Mouse (Mus musculus) megakaryocyte, embryonic 14.5 days (primary cell): ENCODE results near the gene Phf13. TPM values are rescaled to one million over a fixed set of nuclear protein-coding genes. Genes with fewer than 3 reads are reported as not detected.

Source experiments
- H3K27me3 ChIP-seq: replicated peaks from 2 replicates; pipeline ENCODE3; 2012; ENCODE audit warnings: inconsistent platforms
- H3K36me3 ChIP-seq: replicated peaks from 2 replicates; pipeline ENCODE3; 2012; ENCODE audit warnings: low read length, inconsistent platforms, mixed read lengths
- H3K4me1 ChIP-seq: 2 replicates; pipeline ENCODE4 v1.6.1; 2012; ENCODE audit warnings: inconsistent platforms
- H3K4me3 ChIP-seq: replicated peaks from 2 replicates; pipeline ENCODE3; 2012; ENCODE audit warnings: moderate library complexity, mild to moderate bottlenecking, inconsistent platforms
- H3K9me3 ChIP-seq: 2 replicates; pipeline ENCODE4 v1.6.1; 2012; ENCODE audit warnings: inconsistent platforms
- FLI1 ChIP-seq: IDR thresholded peaks from 2 replicates; pipeline ENCODE4 v1.6.1; 2012; ENCODE audit warnings: low read length, inconsistent platforms, mixed read lengths
- GATA1 ChIP-seq: IDR thresholded peaks from 3 replicates; pipeline ENCODE4 v1.6.1; 2012; ENCODE audit warnings: mixed read lengths, low read length, inconsistent platforms, borderline replicate concordance
- polyA plus RNA-seq: library from polyadenylated mRNA; stranded (reverse); fragments of >175 nt; gene quantifications from 2 replicates; pipeline ENCODE4 v1.2.3, GENCODE M21; 2012; ENCODE audit warnings: low replicate concordance; ENCODE audit not compliant: insufficient read depth

The Phf13 gene
- polyA plus RNA-seq, 1 experiment = 3.9 TPM

DNA sequence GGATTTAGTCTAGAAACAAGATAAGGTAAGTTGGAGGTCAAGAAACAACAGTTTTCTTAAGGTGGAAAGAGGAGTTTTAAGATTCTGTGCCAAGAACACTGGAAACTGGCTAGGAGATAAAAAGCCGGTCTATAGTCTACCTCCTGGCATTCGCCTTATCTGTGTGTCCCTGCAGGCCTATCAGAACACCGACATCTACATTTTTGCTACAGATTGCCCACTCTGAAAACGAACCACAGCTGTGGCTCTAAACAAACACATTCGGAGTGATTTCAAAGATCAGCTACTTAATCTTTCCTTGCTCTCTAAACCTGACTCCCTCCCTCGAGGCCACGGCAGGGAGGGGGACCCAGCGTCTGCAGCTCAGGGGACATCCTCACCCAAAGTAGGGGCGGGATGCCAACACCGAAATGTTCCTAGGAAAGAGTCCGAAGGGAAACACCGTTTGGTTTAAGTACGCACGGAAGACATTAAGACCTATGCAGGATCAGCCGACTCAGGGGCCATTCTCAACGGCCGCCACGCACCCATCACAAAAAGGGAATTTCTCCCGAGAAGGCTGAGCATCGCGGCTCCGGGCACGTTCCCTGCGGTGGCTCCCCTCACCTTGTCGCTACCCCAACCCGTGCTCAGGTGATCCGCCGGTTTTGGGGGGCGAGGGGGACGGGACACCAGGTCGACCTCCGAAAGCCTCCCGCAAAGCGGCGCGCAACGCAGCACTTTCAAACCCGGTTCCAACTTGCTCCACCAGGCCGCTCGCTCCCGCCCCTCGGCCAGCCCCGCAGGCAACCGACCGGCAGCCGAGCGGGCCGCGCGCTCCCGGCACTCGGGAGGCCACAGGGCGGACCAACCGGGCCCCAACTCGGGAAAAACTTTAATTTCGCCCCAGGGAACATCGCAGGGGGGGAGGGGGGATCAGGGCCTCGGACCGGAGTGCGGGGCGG lies 1.6 kb downstream of the Phf13 start:
- H3K4me1 ChIP-seq = peaks cover 42% of the 10 kb centered on the region

DNA sequence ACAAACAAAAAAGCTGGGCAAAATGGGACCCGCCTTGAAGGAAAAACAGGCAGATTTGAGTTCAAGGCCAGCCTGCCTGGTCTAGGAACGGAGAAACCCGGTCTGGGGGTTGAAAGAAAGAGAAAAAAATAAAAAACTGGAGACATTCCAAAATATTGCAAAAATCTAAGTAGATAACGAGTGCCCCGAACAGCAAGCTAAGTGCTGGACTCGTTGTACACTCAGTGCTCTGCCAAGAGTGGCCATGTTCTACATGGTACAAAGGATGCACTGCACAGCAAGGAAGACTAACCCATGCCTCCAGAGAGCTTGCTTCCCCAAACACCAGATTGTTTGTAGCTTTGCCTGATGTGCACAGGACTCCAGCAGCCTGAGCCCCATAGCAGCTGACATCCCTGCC lies 3.0 kb downstream of the Phf13 start:
- Histone ChIP-seq H3K4me3 (no peak overlapping the region), H3K27me3 (peaks cover 19% of the 10 kb centered on the region), H3K4me1 (peaks cover 50% of the 10 kb centered on the region), H3K9me3 (no peaks in the 10 kb centered on the region), H3K36me3 (peaks cover 36% of the 10 kb centered on the region)
- TF ChIP-seq FLI1 = no peak

More for the DNA sequence above, 1.6 kb downstream of the Phf13 start:
- peak overlapping the region; percentile 100 for H3K4me3 ChIP-seq
- H3K36me3 ChIP-seq = peaks cover 36% of the 10 kb centered on the region
- peaks cover 19% of the 10 kb centered on the region for H3K27me3 ChIP-seq
- TF ChIP-seq FLI1 (no peak), GATA1 (no peak)
- no peaks in the 10 kb centered on the region for H3K9me3 ChIP-seq

DNA sequence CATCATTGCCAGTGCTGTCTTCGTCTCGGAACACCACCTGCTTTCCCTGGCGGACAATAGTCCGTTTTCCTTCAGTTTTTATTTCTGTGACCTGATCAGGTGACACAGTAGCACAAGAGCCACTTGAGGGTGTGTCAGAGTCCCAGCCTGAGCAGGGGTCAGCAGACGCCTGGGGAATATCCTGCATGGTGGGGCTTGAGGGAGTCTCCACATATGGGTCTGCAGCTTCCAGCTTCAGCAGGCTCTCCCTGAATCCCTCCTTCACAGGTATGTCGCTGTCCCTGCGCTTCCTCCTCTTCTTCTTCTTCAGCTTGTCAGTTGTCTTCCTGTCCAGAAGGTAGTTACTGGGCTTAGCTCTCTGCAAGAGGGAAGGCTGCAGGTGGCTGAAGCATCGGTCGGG lies 4.0 kb downstream of the Phf13 start:
- peaks cover 19% of the 10 kb centered on the region for H3K27me3 ChIP-seq
- TF ChIP-seq GATA1 = no peak
- no peak for TF ChIP-seq FLI1
- peaks cover 50% of the 10 kb centered on the region for H3K4me1 ChIP-seq
- no peak overlapping the region for H3K4me3 ChIP-seq
- H3K9me3 ChIP-seq = no peaks in the 10 kb centered on the region
- H3K36me3 ChIP-seq = peaks cover 36% of the 10 kb centered on the region

DNA sequence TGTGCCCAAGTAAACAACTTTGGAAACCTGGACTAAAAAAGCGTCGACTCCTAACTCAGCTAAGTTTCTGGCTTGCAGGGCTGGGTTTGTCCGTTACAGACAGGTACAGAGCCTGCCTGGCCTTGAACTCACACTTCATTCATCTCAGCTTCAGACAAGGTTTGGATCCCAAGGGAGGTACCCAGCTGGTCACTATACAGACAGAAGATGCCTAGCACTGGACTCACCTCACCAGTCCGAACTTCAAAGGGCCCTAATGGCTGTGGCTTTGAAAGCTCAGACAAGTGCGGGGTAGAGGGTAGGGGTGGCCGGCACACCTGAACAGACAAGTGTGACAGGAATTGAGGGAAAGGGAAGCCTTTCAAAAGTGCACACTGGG lies 7.0 kb downstream of the Phf13 start:
- peaks cover 2% of the 10 kb centered on the region for H3K27me3 ChIP-seq
- H3K9me3 ChIP-seq = no peaks in the 10 kb centered on the region
- peaks cover 62% of the 10 kb centered on the region for H3K36me3 ChIP-seq
- H3K4me3 ChIP-seq = peak overlapping the region; percentile 100
- peaks cover 58% of the 10 kb centered on the region for H3K4me1 ChIP-seq
- TF ChIP-seq GATA1 = no peak
- TF ChIP-seq FLI1 = no peak

DNA sequence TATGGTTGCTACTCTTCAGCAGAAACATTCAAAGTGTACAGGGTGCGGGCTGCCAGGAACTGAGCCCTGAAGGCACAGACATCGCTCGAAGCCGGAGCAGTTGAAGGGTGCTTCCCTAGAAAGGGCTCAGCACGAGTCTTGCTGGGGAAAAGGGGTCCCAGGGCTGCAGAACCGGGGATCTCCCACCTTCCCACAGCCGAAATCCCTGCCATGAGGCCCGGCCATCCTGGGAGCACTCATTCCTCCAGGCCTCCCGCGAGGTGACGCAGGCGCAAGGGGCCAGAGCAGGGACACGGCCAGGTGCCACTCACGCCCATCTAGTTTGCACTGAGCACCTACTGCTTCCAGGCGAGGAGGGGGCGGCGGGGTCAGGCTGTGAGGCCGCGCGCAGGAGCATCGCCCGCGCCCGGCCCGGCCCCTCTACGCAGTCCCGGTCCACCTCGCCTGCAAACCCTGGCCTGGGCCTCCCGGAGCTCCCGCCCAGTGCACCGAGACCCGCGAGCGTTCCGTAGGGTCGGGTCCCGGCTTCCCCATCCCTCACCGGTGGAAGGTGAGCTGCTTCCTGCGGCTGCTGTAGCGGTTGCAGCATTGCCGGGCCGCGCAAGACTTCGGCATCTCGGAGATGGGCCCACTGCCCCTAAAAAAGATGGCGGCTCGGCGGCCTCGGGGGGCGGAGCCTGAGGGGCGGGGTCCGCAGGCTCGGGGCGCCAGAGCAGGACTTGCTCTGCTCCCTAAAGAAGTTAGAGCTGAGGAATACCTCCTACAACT lies 7.5 kb downstream of the Phf13 start, which contains the start of gene Thap3:
Gene Thap3, minus strand, starts transcription at position 656 of the 768 bp plus-strand sequence.
- H3K9me3 ChIP-seq = no peaks in the 10 kb centered on the region
- H3K27me3 ChIP-seq = no peaks in the 10 kb centered on the region
- H3K4me3 ChIP-seq = peak within 1 kb of the TSS; percentile 100
- no peak for TF ChIP-seq GATA1
- TF ChIP-seq FLI1 = no peak
- H3K36me3 ChIP-seq = peaks cover 64% of the 10 kb centered on the region
- peaks cover 57% of the 10 kb centered on the region for H3K4me1 ChIP-seq

DNA sequence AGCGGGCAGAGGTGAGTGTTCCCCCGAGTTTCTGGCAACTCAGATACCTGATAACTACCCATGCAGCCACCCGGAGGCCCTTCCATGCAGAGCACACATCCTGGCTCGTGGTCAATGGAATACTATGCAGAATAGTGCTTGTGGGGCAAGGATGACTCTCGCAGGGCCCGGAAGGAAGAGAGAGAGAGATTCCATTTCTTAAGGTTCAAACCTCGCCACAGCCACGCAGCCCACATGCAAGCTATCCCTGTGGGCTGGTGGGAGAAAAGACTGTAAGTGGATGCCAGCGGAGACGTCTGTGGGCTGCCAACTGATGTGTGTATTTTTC lies 8.1 kb downstream of the Phf13 start:
- Histone ChIP-seq H3K4me1 (peaks cover 54% of the 10 kb centered on the region), H3K36me3 (peaks cover 66% of the 10 kb centered on the region), H3K9me3 (no peaks in the 10 kb centered on the region), H3K27me3 (no peaks in the 10 kb centered on the region), H3K4me3 (peak overlapping the region; percentile 100)
- no peak for TF ChIP-seq FLI1
- no peak for TF ChIP-seq GATA1

DNA sequence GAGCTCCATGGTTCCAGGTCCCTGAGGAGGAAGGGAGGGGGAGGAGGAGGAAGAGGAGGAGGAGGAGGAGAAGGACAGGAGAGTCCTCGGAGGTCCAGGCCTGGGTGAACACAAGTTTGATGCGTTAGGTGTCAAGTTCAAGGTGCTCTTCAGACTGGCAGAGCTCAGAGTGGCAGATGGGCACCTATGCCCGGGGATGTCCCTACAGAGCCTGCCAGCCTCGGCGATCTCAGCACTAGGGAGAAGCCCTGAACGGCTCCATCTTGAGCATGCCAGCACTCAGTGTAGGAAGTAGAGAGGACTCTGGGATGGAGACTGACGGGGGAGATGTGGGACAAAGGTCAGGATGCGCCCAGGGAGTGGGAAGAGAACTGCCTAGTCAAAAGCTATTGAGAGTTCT lies 9.4 kb downstream of the Phf13 start:
- TF ChIP-seq GATA1 = no peak
- TF ChIP-seq FLI1 = no peak
- Histone ChIP-seq H3K36me3 (peaks cover 67% of the 10 kb centered on the region), H3K4me1 (peaks cover 52% of the 10 kb centered on the region), H3K4me3 (peak overlapping the region; percentile 18), H3K9me3 (no peaks in the 10 kb centered on the region), H3K27me3 (no peaks in the 10 kb centered on the region)

DNA sequence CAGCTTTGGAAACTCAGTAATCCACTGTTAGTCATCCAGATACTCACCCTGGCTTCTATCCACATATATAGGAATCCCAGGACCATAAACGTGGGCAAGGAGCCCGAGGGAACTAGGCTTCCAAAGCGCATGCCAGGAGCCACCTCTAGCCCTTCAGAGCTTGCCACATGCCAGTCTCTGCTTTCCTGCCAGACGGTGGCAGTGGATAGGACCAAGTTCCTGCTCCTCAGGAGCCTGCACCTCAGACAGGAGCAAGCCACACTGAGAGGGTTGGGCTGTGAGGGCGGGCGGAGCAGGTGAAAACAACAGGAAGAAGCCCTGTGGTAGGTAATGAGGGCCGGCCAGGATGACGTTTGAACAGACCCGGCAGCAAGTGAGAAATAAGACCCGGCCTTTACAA lies 10.2 kb downstream of the Phf13 start:
- peaks cover 66% of the 10 kb centered on the region for H3K36me3 ChIP-seq
- no peak overlapping the region for H3K4me3 ChIP-seq
- H3K27me3 ChIP-seq = no peaks in the 10 kb centered on the region
- no peaks in the 10 kb centered on the region for H3K9me3 ChIP-seq
- H3K4me1 ChIP-seq = peaks cover 55% of the 10 kb centered on the region
- TF ChIP-seq GATA1 = no peak
- TF ChIP-seq FLI1 = no peak

DNA sequence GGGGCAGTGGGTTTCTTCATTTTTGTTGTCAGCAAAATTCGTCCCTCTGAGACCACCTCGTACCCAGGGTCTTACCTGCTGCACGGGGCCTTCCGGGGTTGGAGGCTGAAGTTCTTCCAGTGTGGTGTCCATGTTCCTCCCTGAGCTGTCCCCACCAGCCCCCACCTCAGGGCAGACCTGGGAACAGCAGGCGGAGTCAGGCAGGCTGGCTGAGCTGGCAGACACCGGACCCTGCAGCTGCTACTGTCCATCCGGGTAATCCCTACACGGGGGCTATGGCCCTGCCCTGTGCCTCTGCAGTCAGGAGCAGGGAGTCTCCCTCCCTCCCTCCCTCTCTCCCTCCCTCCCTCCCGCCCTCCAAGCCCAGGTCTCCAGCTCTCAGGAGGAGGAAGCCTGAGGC lies 12.5 kb downstream of the Phf13 start:
- peaks cover 46% of the 10 kb centered on the region for H3K4me1 ChIP-seq
- H3K9me3 ChIP-seq = no peaks in the 10 kb centered on the region
- H3K4me3 ChIP-seq = no peak overlapping the region
- TF ChIP-seq FLI1 (no peak), GATA1 (no peak)
- H3K27me3 ChIP-seq = no peaks in the 10 kb centered on the region
- peaks cover 79% of the 10 kb centered on the region for H3K36me3 ChIP-seq

DNA sequence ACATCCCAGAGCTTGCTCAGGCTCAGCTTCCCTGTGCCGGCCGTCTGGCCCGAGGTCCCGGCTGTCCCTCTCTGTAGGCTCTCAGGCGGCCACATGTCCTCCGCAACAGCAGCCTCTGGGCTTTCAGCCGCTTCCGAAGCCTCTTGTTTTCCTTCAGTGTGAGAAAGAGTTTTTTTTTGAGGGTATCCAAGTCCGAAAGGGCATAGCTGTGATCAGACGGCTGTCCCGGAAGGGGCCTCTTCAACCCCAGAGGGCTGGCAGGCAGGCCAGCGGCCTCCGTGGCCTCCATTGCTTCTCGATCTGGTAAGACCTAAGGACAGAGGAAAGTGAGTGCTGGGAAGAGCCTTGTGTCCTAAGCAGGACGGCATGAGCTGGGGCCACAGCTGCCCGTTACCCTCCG lies 13.0 kb downstream of the Phf13 start:
- no peaks in the 10 kb centered on the region for H3K9me3 ChIP-seq
- H3K4me1 ChIP-seq = peaks cover 44% of the 10 kb centered on the region
- no peak for TF ChIP-seq GATA1
- TF ChIP-seq FLI1 = no peak
- H3K27me3 ChIP-seq = no peaks in the 10 kb centered on the region
- H3K4me3 ChIP-seq = no peak overlapping the region
- H3K36me3 ChIP-seq = peaks cover 82% of the 10 kb centered on the region
